Mouse (Mus musculus) testis, adult 2 months (tissue): ENCODE data around the gene Tmem143. TPM values are rescaled to one million over a fixed set of nuclear protein-coding genes. Genes with fewer than 3 reads are reported as not detected.
"Not testable (repeated sequence)": the region's sequence is repeated elsewhere in the genome, so short reads cannot be mapped to it uniquely, and the experiment has no call there.

Experiments
- H3K27ac ChIP-seq: fragments of 200-500 bp; 2 replicates; pipeline ENCODE4 v1.5.1; 2012; ENCODE audit warnings: low read depth, low read length; ENCODE audit not compliant: control insufficient read depth, insufficient read depth
- H3K27me3 ChIP-seq: fragments of 200-500 bp; 2 replicates; pipeline ENCODE4 v1.6.1; 2012; ENCODE audit warnings: mild to moderate bottlenecking, low read length, moderate library complexity; ENCODE audit not compliant: control insufficient read depth, insufficient read depth
- H3K36me3 ChIP-seq: fragments of 200-500 bp; 2 replicates; pipeline ENCODE4 v1.6.1; 2012; ENCODE audit warnings: mild to moderate bottlenecking, low read length; ENCODE audit not compliant: control insufficient read depth, insufficient read depth
- H3K4me1 ChIP-seq: fragments of 200-500 bp; 2 replicates; pipeline ENCODE4 v1.6.1; 2012; ENCODE audit warnings: low read length; ENCODE audit not compliant: control insufficient read depth, insufficient read depth
- H3K4me3 ChIP-seq: fragments of 200-500 bp; 2 replicates; pipeline ENCODE4 v1.5.1; 2012; ENCODE audit warnings: low read depth, mild to moderate bottlenecking, low read length, moderate library complexity, mixed read lengths; ENCODE audit not compliant: control insufficient read depth
- CTCF ChIP-seq: fragments of 200-500 bp; IDR thresholded peaks from 2 replicates; pipeline ENCODE4 v1.5.1; 2012; ENCODE audit warnings: low read depth, mild to moderate bottlenecking, inconsistent platforms, low read length, moderate library complexity; ENCODE audit not compliant: control insufficient read depth, insufficient read depth, insufficient replicate concordance
- POLR2A ChIP-seq: fragments of 200-500 bp; IDR thresholded peaks from 2 replicates; pipeline ENCODE4 v1.6.1; 2012; ENCODE audit warnings: low read depth, mild to moderate bottlenecking, inconsistent platforms, low read length, moderate library complexity; ENCODE audit not compliant: control insufficient read depth
- polyA plus RNA-seq: library from polyadenylated mRNA; depleted of rRNA; stranded (reverse); fragments of >200 nt; gene quantifications from 2 replicates; pipeline ENCODE4 v1.2.3, GENCODE M21; 2012

The Tmem143 gene
- polyA plus RNA-seq, 1 experiment = 8.1 TPM

DNA sequence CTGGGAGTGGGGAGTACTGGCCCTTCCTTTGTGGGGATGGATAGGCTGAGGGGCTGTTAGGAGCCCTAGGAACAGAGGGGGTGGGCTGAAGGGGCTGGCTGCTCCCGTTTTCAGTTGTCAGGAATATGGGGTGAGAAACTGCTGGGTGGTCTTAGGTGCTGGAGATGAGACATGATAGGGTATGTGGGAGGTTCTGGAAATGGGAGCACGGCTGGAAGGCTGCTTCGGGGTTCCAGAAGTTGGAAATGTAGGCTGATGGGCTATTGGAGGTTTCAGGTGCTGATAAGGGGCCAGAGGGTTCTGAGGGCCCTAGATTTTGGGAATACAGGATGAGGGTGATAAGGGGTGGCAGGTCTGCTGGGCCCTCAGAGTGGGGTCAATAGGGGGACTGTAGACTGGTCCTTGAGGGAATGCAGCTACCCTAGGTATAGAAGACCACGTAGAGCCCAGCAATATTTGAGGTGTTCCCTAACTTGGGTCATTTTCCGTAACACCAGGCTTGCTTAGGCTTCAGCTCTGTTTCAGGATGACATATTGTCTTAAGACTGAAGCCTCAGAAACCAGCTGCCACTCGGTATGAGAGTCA lies 717 bp upstream of the Tmem143 start:
- peaks cover 13% of the 10 kb centered on the region for H3K4me1 ChIP-seq
- TF ChIP-seq POLR2A (no peak), CTCF (no peak)
- peak overlapping the region; percentile 95 for H3K4me3 ChIP-seq
- H3K27ac ChIP-seq = peak overlapping the region; percentile 97
- no peaks in the 10 kb centered on the region for H3K27me3 ChIP-seq
- no peaks in the 10 kb centered on the region; the same call in 1 of the 2 replicates for H3K36me3 ChIP-seq

- H3K27ac ChIP-seq = peak overlapping the region; percentile 91
- no peaks in the 10 kb centered on the region for H3K27me3 ChIP-seq
- peak overlapping the region; percentile 85 for H3K4me3 ChIP-seq
- peaks cover 13% of the 10 kb centered on the region for H3K4me1 ChIP-seq
- 0 out of 2 replicates have a peak, but pooled peaks have one; percentile 16 for TF ChIP-seq POLR2A
- TF ChIP-seq CTCF = no peak
- H3K36me3 ChIP-seq = no peaks in the 10 kb centered on the region; the same call in 1 of the 2 replicates
These were observed 567 bp downstream of the Tmem143 start for GRCm38 (mm10) chr7:45897258-45897757.

GRCm38 (mm10) chr7:45898125-45898524 lies 1.4 kb downstream of the Tmem143 start:
- not testable (repeated sequence) for H3K27me3 ChIP-seq, H3K4me3 ChIP-seq, H3K36me3 ChIP-seq, H3K27ac ChIP-seq
- peaks cover 13% of the 10 kb centered on the region for H3K4me1 ChIP-seq

- TF ChIP-seq CTCF = no peak
- peak; percentile 39; the same call in 1 of the 2 replicates for TF ChIP-seq POLR2A
- H3K36me3 ChIP-seq = no peaks in the 10 kb centered on the region
- peak overlapping the region; percentile 17; the same call in 1 of the 2 replicates for H3K27ac ChIP-seq
- peak overlapping the region; percentile 39 for H3K4me3 ChIP-seq
- peaks cover 5% of the 10 kb centered on the region for H3K4me1 ChIP-seq
- no peaks in the 10 kb centered on the region for H3K27me3 ChIP-seq
These were observed 4.8 kb downstream of the Tmem143 start for GRCm38 (mm10) chr7:45901562-45901961.

DNA sequence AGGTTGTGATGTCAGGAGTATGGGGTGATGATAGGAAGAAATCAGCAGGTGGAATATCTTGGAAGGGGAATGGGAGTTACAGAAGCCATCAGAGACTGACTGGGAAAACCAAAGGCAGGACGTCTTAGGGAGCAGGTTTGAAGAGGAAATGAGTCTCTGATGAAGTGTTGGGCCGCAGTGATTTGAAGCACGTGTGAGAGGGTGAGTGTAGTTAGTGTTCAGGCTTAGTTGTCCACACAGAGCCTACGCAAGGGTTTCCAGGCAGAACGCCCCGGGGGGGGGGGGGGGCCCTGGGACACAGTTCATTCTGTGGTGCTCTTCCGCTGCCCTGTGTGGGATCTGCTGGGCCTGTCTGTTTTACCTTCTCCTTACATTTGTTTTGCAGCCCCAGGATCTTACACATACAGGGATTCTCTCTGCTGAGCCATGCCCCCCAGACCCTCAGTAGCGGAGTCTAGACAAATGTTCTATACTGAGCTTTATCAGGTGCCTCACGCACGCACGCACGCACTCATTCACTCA lies 5.8 kb downstream of the Tmem143 start:
- TF ChIP-seq CTCF (no peak), POLR2A (no peak)
- Histone ChIP-seq H3K36me3 (no peaks in the 10 kb centered on the region), H3K27me3 (no peaks in the 10 kb centered on the region), H3K27ac (peak overlapping the region; percentile 22; the same call in 1 of the 2 replicates), H3K4me3 (no peak overlapping the region), H3K4me1 (peaks cover 1% of the 10 kb centered on the region)

DNA sequence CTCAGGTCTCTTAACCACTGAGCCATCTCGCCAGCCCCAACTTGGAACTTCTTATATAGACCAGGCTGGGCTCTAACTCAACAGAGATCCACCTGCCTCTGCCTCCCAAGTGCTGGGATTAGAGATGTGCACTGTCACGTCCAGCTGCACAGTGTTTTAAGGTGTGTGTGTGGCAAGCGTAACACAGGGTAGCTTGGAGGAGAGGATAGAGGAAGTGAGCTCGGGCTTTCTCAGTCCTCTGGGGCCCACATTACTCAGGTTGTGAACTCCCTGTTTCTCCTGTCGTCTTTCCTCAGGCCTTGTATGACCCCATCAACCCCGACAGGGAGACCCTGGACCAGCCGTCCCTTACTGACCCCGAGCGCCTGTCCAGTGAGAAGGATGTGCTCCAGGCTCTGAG lies 9.9 kb downstream of the Tmem143 start:
- no peaks in the 10 kb centered on the region; the same call in 1 of the 2 replicates for H3K36me3 ChIP-seq
- TF ChIP-seq POLR2A (no peak), CTCF (no peak)

DNA sequence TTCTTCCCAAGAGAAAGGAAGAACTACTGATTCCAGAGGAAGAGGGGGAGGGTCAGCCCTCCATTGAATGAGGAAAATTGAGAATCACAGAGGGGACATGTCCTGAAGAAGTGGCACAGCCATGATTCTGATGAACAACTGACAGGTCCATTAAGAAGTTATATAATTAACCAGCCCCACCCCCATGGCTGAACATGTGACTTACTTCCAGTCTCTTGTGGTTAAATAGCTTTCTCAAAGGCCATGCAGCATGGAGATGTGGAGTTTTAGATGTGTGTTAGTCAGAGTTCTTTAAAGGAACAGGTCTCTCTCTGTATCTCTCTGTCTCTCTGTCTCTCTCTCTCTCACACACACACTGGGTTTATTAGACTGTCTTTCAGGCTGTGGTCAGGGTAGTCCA lies 11.6 kb downstream of the Tmem143 start:
- no peaks in the 10 kb centered on the region; the same call in 1 of the 2 replicates for H3K36me3 ChIP-seq
- no peaks in the 10 kb centered on the region for H3K27me3 ChIP-seq
- TF ChIP-seq CTCF = no peak
- TF ChIP-seq POLR2A = no peak

More for the DNA sequence above, 9.9 kb downstream of the Tmem143 start:
- Histone ChIP-seq H3K27me3 (no peaks in the 10 kb centered on the region), H3K4me1 (no peaks in the 10 kb centered on the region), H3K4me3 (no peak overlapping the region), H3K27ac (no peak overlapping the region)

More for the DNA sequence above, 11.6 kb downstream of the Tmem143 start:
- H3K4me1 ChIP-seq = no peaks in the 10 kb centered on the region
- no peak overlapping the region for H3K4me3 ChIP-seq
- no peak overlapping the region for H3K27ac ChIP-seq
